Mouse (Mus musculus) cerebellum, adult 11-12 months (tissue): ENCODE results near the gene Gm5089.

Experiments used
- DNase-seq: peaks from one replicate; pipeline ENCODE4 v3.0.0; 2022

Gene Gm5089

GRCm38 (mm10) chr14:122477261-122477671 is 26.4 kb upstream of the Gm5089 start:
- peak; percentile 28 for DNase-seq

- no peak for DNase-seq
Observed at GRCm38 (mm10) chr14:122476822-122477215, 25.9 kb upstream of the Gm5089 start.

GRCm38 (mm10) chr14:122476041-122476821 is 25.3 kb upstream of the Gm5089 start:
- peak; percentile 51 for DNase-seq

- DNase-seq = no peak
Observed at GRCm38 (mm10) chr14:122475557-122476040, 24.7 kb upstream of the Gm5089 start.

- DNase-seq = peak; percentile 98
Observed at GRCm38 (mm10) chr14:122474891-122475556, 24.1 kb upstream of the Gm5089 start, which contains the start of gene Zic2. Gene Zic2, plus strand, starts transcription at chr14:122475435.

GRCm38 (mm10) chr14:122474041-122474890 is 23.4 kb upstream of the Gm5089 start:
- peak; percentile 90 for DNase-seq

- DNase-seq = peak; percentile 56
Observed at GRCm38 (mm10) chr14:122473211-122473751, 22.4 kb upstream of the Gm5089 start.

- DNase-seq = peak; percentile 42
Observed at GRCm38 (mm10) chr14:122472647-122473046, 21.7 kb upstream of the Gm5089 start.

- DNase-seq = peak; percentile 54
Observed at GRCm38 (mm10) chr14:122472161-122472560, 21.2 kb upstream of the Gm5089 start.

GRCm38 (mm10) chr14:122471449-122472085 is 20.7 kb upstream of the Gm5089 start:
- peak; percentile 63 for DNase-seq

GRCm38 (mm10) chr14:122468971-122469755 is 18.2 kb upstream of the Gm5089 start:
- DNase-seq = peak; percentile 56

GRCm38 (mm10) chr14:122467926-122468841 is 17.3 kb upstream of the Gm5089 start:
- DNase-seq = peak; percentile 50

GRCm38 (mm10) chr14:122466756-122467362 is 15.9 kb upstream of the Gm5089 start:
- DNase-seq = no peak

GRCm38 (mm10) chr14:122465931-122466490 is 15.1 kb upstream of the Gm5089 start:
- peak; percentile 36 for DNase-seq

- peak; percentile 93 for DNase-seq
Observed at GRCm38 (mm10) chr14:122464763-122465741, 14.1 kb upstream of the Gm5089 start, which contains the start of gene Zic5. Gene Zic5, minus strand, starts transcription at chr14:122465677.

- DNase-seq = no peak
Observed at GRCm38 (mm10) chr14:122464351-122464762, 13.4 kb upstream of the Gm5089 start.

GRCm38 (mm10) chr14:122463734-122464341 is 12.9 kb upstream of the Gm5089 start:
- DNase-seq = peak; percentile 83
